In the genomic region with DNA sequence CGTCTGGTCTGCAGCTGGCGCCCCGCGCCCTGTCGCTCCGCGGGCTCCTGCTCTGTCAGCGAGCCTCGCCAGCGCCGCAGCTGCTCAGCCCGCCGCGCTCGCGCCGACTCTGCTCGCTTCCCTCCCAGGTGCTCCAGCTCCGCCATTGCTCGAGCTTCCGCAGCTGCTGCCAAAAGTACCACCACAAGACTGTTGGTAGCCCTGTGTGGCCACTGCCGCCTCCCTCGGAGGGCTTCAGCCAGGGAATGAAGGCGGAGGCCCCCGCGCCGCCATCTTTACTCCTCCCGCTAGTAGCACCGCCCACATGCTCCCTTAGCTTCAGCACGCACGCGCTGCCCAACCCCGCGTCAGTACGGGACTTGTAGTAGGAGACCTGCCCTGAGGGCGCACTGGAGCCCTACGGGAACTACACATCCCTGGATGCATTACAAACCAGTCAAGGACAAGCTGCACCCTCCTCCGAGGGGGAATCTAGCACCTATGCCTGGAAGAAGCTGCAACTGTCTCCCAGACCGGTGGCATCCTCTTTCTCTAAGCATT, we compare ENCODE assay signal across 8 mouse cellular contexts. TPM values are rescaled to one million over a fixed set of nuclear protein-coding genes. Genes with fewer than 3 reads are reported as not detected.
DNase-seq lines count a peak whose midpoint lies in the region; ATAC-seq lines count a peak whose summit lies in the region.

A gene (minus strand): TSS at position 306 of the 540 bp plus-strand sequence.

- intact Hi-C loops in heart, postnatal 14 days (cut with DNase I), result no loop called here

- under 1% methylated on average over 39 of the region's 39 CpGs for WGBS in forebrain, embryonic 14.5 days
- WGBS in neural tube, embryonic 15.5 days, result under 1% methylated on average over 39 of the region's 39 CpGs

- H3K9ac ChIP-seq in forebrain, embryonic 14.5 days (ENCODE audit: low read length), result peak within 1 kb of the TSS; percentile 89
- H3K9ac ChIP-seq in neural tube, embryonic 15.5 days (replicated peaks), result peak within 1 kb of the TSS; percentile 88

- peaks cover 5% of the 10 kb centered on the region; the same call in 1 of the 2 replicates for H3K4me1 ChIP-seq in forebrain, embryonic 14.5 days (ENCODE audit: control insufficient read depth, insufficient read depth, low read length)
- H3K4me1 ChIP-seq in neural tube, embryonic 15.5 days, result peaks cover 17% of the 10 kb centered on the region

- no peaks in the 10 kb centered on the region for H3K36me3 ChIP-seq in forebrain, embryonic 14.5 days (ENCODE audit: control insufficient read depth, insufficient read depth, low read length)
- H3K36me3 ChIP-seq in neural tube, embryonic 15.5 days, result no peaks in the 10 kb centered on the region

- H3K9me3 ChIP-seq in forebrain, embryonic 14.5 days (replicated peaks; ENCODE audit: control insufficient read depth, low read length), result no peaks in the 10 kb centered on the region
- no peaks in the 10 kb centered on the region for H3K9me3 ChIP-seq in neural tube, embryonic 15.5 days (replicated peaks)

- peak within 1 kb of the TSS; percentile 79 for H3K4me2 ChIP-seq in forebrain, embryonic 14.5 days (ENCODE audit: low read length)
- peak within 1 kb of the TSS; percentile 79 for H3K4me2 ChIP-seq in neural tube, embryonic 15.5 days

- H3K27me3 ChIP-seq in forebrain, embryonic 14.5 days (replicated peaks; ENCODE audit: control insufficient read depth, insufficient read depth, low read length), result no peaks in the 10 kb centered on the region
- no peaks in the 10 kb centered on the region for H3K27me3 ChIP-seq in neural tube, embryonic 15.5 days (replicated peaks)

- peak; percentile 100 for DNase-seq in ES-CJ7 (ENCODE audit: low read depth, low spot score)
- DNase-seq in cerebellum, adult 11 months, result peak; percentile 96
- peak; percentile 99 for DNase-seq in forebrain, embryonic 14.5 days (ENCODE audit: low spot score)
- peak; percentile 93 to 95 for DNase-seq in heart, postnatal 14 days
- peak; percentile 99 for DNase-seq in layer of hippocampus, adult 11-12 months (ENCODE audit: low spot score)
- DNase-seq in lung, adult 18-20 months, result peak; percentile 96
- DNase-seq in testis, postnatal 14 days (ENCODE audit: low spot score), result peak; percentile 98

- peak; percentile 99 for ATAC-seq in forebrain, embryonic 14.5 days
- peak; percentile 99 for ATAC-seq in neural tube, embryonic 15.5 days (ENCODE audit: low FRiP score)

- H3K27ac ChIP-seq in forebrain, embryonic 14.5 days (ENCODE audit: low read depth, low read length), result peak within 1 kb of the TSS; percentile 95
- peak within 1 kb of the TSS; percentile 96 for H3K27ac ChIP-seq in neural tube, embryonic 15.5 days (replicated peaks)

- H3K4me3 ChIP-seq in forebrain, embryonic 14.5 days (ENCODE audit: low read depth, low read length), result peak within 1 kb of the TSS; percentile 77
- H3K4me3 ChIP-seq in neural tube, embryonic 15.5 days (replicated peaks), result peak within 1 kb of the TSS; percentile 92

RNA-seq across cellular contexts. Expression of the gene that starts here (rescaled TPM):
- polyA plus RNA-seq in forebrain, embryonic 14.5 days (2014; fragmentation: Nextera tagmentation; extraction: Ambion mirVana), result 9.4 and 14.9 TPM in 2 replicates
- 100 to 1,000 TPM; 140 to 142 TPM for total RNA-seq in heart, postnatal 14 days (2021)
- polyA plus RNA-seq in neural tube, embryonic 15.5 days (2015; fragmentation: Nextera tagmentation; extraction: Ambion mirVana), result 13.3 and 16.3 TPM in 2 replicates

Comparison
In these comparisons a context has a peak if more than half of its experiments do, and no peak if none do; other contexts are left out.
1. Peak in every context shown above with its lines: DNase-seq, ATAC-seq, H3K4me3 ChIP-seq and H3K27ac ChIP-seq.